Mouse (Mus musculus) MEL (cell line): ENCODE results near the gene Fbxl16. TPM values are rescaled to one million over a fixed set of nuclear protein-coding genes. Genes with fewer than 3 reads are reported as not detected.

Source experiments
- DNase-seq: peaks from one replicate; pipeline ENCODE4 v3.0.0; 2011; ENCODE audit warnings: low read depth, low spot score
- H3K27ac ChIP-seq: 2 replicates; pipeline ENCODE4 v1.5.1; 2012; ENCODE audit warnings: low read depth, mild to moderate bottlenecking, control low read depth, low read length, moderate library complexity; ENCODE audit not compliant: control insufficient read depth
- H3K27me3 ChIP-seq, 2 experiments: fragments of 150-350 bp in 1 of 2; sonication (generic) in 1 of 2; 2 replicates each; pipeline ENCODE4 v1.6.1; 2012; ENCODE audit warnings: low read length in 2 of 2, mild to moderate bottlenecking in 2 of 2, improper control_type of control experiment in 1 of 2, moderate library complexity in 1 of 2; ENCODE audit not compliant: insufficient read depth in 2 of 2, control insufficient read depth in 1 of 2
- H3K36me3 ChIP-seq, 2 experiments: 2 replicates each; pipeline ENCODE4 v1.6.1; 2012 to 2014; ENCODE audit warnings: low read length in 2 of 2, improper control_type of control experiment in 1 of 2, inconsistent platforms in 1 of 2, mild to moderate bottlenecking in 1 of 2; ENCODE audit not compliant: insufficient read depth in 2 of 2, control insufficient read depth in 1 of 2
- H3K4me1 ChIP-seq, 2 experiments: fragments of 150-350 bp in 1 of 2; sonication (generic) in 1 of 2; 2 replicates each; pipeline ENCODE4 v1.6.1; 2012; ENCODE audit warnings: low read length in 2 of 2, improper control_type of control experiment in 1 of 2, mild to moderate bottlenecking in 1 of 2; ENCODE audit not compliant: insufficient read depth in 2 of 2, control insufficient read depth in 1 of 2
- H3K4me3 ChIP-seq, 2 experiments: fragments of 150-350 bp in 1 of 2; sonication (generic) in 1 of 2; 2 replicates each; pipeline ENCODE4 v1.5.1; 2012; ENCODE audit warnings: low read depth in 2 of 2, low read length in 2 of 2, mild to moderate bottlenecking in 2 of 2, moderate library complexity in 2 of 2, control low read depth in 1 of 2, improper control_type of control experiment in 1 of 2; ENCODE audit not compliant: control insufficient read depth in 1 of 2, insufficient read depth in 1 of 2
- H3K79me2 ChIP-seq: 2 replicates; pipeline ENCODE4 v1.6.1; 2012; ENCODE audit warnings: mild to moderate bottlenecking, low read length, moderate library complexity; ENCODE audit not compliant: control insufficient read depth, poor library complexity, insufficient read depth
- H3K9ac ChIP-seq: 2 replicates; pipeline ENCODE4 v1.6.1; 2012; ENCODE audit warnings: low read depth, mild to moderate bottlenecking, control low read depth, low read length, moderate library complexity; ENCODE audit not compliant: control insufficient read depth, poor library complexity, severe bottlenecking
- H3K9me3 ChIP-seq: fragments of 150-350 bp; sonication (generic); replicated peaks from 2 replicates; pipeline ENCODE4 v1.6.1; 2012; ENCODE audit warnings: mild to moderate bottlenecking, low read length, improper control_type of control experiment, moderate library complexity; ENCODE audit not compliant: insufficient read depth
- BHLHE40 ChIP-seq: IDR thresholded peaks from 2 replicates; pipeline ENCODE4 v1.6.1; 2012; ENCODE audit warnings: low read depth, mild to moderate bottlenecking, inconsistent platforms, low read length, improper control_type of control experiment, borderline replicate concordance
- CHD1 ChIP-seq: IDR thresholded peaks from 2 replicates; pipeline ENCODE4 v1.6.1; 2012; ENCODE audit warnings: low read depth, mild to moderate bottlenecking, inconsistent platforms, low read length, improper control_type of control experiment
- ELF1 ChIP-seq: IDR thresholded peaks from 2 replicates; pipeline ENCODE4 v1.6.1; 2014; ENCODE audit warnings: low read depth, mild to moderate bottlenecking, inconsistent platforms, low read length, improper control_type of control experiment, moderate library complexity
- GABPA ChIP-seq: IDR thresholded peaks from 2 replicates; pipeline ENCODE4 v1.6.1; 2012; ENCODE audit warnings: low read depth, mild to moderate bottlenecking, inconsistent platforms, low read length, improper control_type of control experiment, moderate library complexity
- GATA1 ChIP-seq: IDR thresholded peaks from 2 replicates; pipeline ENCODE4 v1.6.1; 2011; ENCODE audit warnings: low read depth, low read length, improper control_type of control experiment
- JUND ChIP-seq: IDR thresholded peaks from 2 replicates; pipeline ENCODE4 v1.6.1; 2011; ENCODE audit warnings: low read depth, mild to moderate bottlenecking, improper control_type of control experiment, low read length
- KAT2A ChIP-seq: conservative IDR thresholded peaks from 2 replicates; pipeline ENCODE4 v1.6.1; 2012; ENCODE audit warnings: low read depth, low read length, improper control_type of control experiment, inconsistent platforms
- MAX ChIP-seq: IDR thresholded peaks from 2 replicates; pipeline ENCODE4 v1.6.1; 2011; ENCODE audit warnings: low read length, improper control_type of control experiment
- MAZ ChIP-seq: IDR thresholded peaks from 2 replicates; pipeline ENCODE4 v1.6.1; 2012; ENCODE audit warnings: low read depth, mild to moderate bottlenecking, inconsistent platforms, low read length, improper control_type of control experiment
- MEF2A ChIP-seq: IDR thresholded peaks from 2 replicates; pipeline ENCODE4 v1.6.1; 2014; ENCODE audit warnings: low read depth, mild to moderate bottlenecking, inconsistent platforms, low read length, improper control_type of control experiment; ENCODE audit not compliant: poor library complexity, insufficient replicate concordance, severe bottlenecking; ENCODE audit errors: extremely low read depth
- MXI1 ChIP-seq: IDR thresholded peaks from 2 replicates; pipeline ENCODE4 v1.6.1; 2011; ENCODE audit warnings: mild to moderate bottlenecking, low read depth, low read length, improper control_type of control experiment
- MYB ChIP-seq: IDR thresholded peaks from 2 replicates; pipeline ENCODE4 v1.6.1; 2011; ENCODE audit warnings: mild to moderate bottlenecking, low read depth, low read length, improper control_type of control experiment
- MYC ChIP-seq: IDR thresholded peaks from 2 replicates; pipeline ENCODE4 v1.6.1; 2011; ENCODE audit warnings: low read depth, mild to moderate bottlenecking, low read length, improper control_type of control experiment, moderate library complexity
- NRF1 ChIP-seq: IDR thresholded peaks from 2 replicates; pipeline ENCODE4 v1.6.1; 2014; ENCODE audit warnings: low read depth, mild to moderate bottlenecking, inconsistent platforms, low read length, improper control_type of control experiment, moderate library complexity; ENCODE audit not compliant: poor library complexity, insufficient read depth, severe bottlenecking
- POLR2A ChIP-seq, 2 experiments: IDR thresholded peaks; 2 replicates each; pipeline ENCODE4 v1.6.1; 2011 to 2012; ENCODE audit warnings: low read length in 2 of 2, mild to moderate bottlenecking in 2 of 2, control low read depth in 1 of 2, improper control_type of control experiment in 1 of 2, low read depth in 1 of 2, moderate library complexity in 1 of 2; ENCODE audit not compliant: control insufficient read depth in 1 of 2, insufficient read depth in 1 of 2, poor library complexity in 1 of 2
- POLR2AphosphoS2 ChIP-seq: IDR thresholded peaks from 2 replicates; pipeline ENCODE4 v1.6.1; 2011; ENCODE audit warnings: low read length, improper control_type of control experiment
- SIN3A ChIP-seq: IDR thresholded peaks from 2 replicates; pipeline ENCODE4 v1.6.1; 2012; ENCODE audit warnings: low read length, improper control_type of control experiment, inconsistent platforms
- TBP ChIP-seq: IDR thresholded peaks from 2 replicates; pipeline ENCODE4 v1.8.0; 2011; ENCODE audit warnings: low read depth, low read length, improper control_type of control experiment
- TCF12 ChIP-seq: IDR thresholded peaks from 2 replicates; pipeline ENCODE4 v1.6.1; 2014; ENCODE audit warnings: low read depth, mild to moderate bottlenecking, inconsistent platforms, low read length, improper control_type of control experiment, moderate library complexity
- UBTF ChIP-seq: IDR thresholded peaks from 2 replicates; pipeline ENCODE4 v1.6.1; 2012; ENCODE audit warnings: low read depth, mild to moderate bottlenecking, inconsistent platforms, low read length, improper control_type of control experiment, moderate library complexity, borderline replicate concordance; ENCODE audit not compliant: insufficient read depth
- ZNF384 ChIP-seq: IDR thresholded peaks from 2 replicates; pipeline ENCODE4 v1.6.1; 2012; ENCODE audit warnings: low read depth, mild to moderate bottlenecking, inconsistent platforms, low read length, improper control_type of control experiment
- polyA plus RNA-seq, 2 experiments: library from polyadenylated mRNA; stranded (reverse) in 1 of 2; unstranded in 1 of 2; fragments of >175 nt in 1 of 2; fragments of >200 nt in 1 of 2; gene quantifications; 2 replicates each; pipeline versions ENCODE4 v1.2.1 to v1.2.4; 2012; ENCODE audit warnings: low replicate concordance in 2 of 2, low read depth in 1 of 2; ENCODE audit not compliant: insufficient read length in 2 of 2, insufficient read depth in 1 of 2, missing spikeins in 1 of 2
- total RNA-seq: library from RNA; depleted of rRNA; stranded (reverse); fragments of 300-350 nt; gene quantifications from 2 replicates; pipeline ENCODE4 v1.2.3, GENCODE M21; 2012

Fbxl16 gene
- total and polyA plus RNA-seq, 3 experiments: 0.11 TPM; not detected in 2

GRCm38 (mm10) chr17:25835816-25836215 is 26.9 kb downstream of the Fbxl16 start:
- H3K4me3 ChIP-seq: no peak overlapping the region
- DNase-seq: no peak
- TF ChIP-seq KAT2A (no peak), MXI1 (no peak), MAZ (no peak), POLR2A (IDR thresholded peaks at IDR 0.05; ENCODE audit: control insufficient read depth in 1 of 2, insufficient read depth in 1 of 2, low read depth in 1 of 2, low read length in 2 of 2, poor library complexity in 1 of 2) (no peak), UBTF (no peak)
- TF ChIP-seq, all 39 proteins: peak for 0
- peaks cover 36% of the 10 kb centered on the region for H3K79me2 ChIP-seq
- H3K27ac ChIP-seq: no peak overlapping the region
- peaks cover 2 to 18% of the 10 kb centered on the region in 2 experiments; a peak in 3 of 4 replicates for H3K4me1 ChIP-seq
- no peaks in the 10 kb centered on the region for H3K9me3 ChIP-seq
- peaks cover 0 to 6% of the 10 kb centered on the region in 2 experiments; a peak in 2 of 4 replicates for H3K36me3 ChIP-seq
- no peaks in the 10 kb centered on the region for H3K27me3 ChIP-seq
- H3K9ac ChIP-seq: no peak overlapping the region

- TF ChIP-seq JUND (no peak), KAT2A (no peak), SIN3A (no peak), POLR2A (IDR thresholded peaks at IDR 0.05; ENCODE audit: control insufficient read depth in 1 of 2, insufficient read depth in 1 of 2, low read depth in 1 of 2, low read length in 2 of 2, poor library complexity in 1 of 2) (no peak; a peak in 2 of 4 replicates), TCF12 (no peak), CHD1 (no peak), ELF1 (no peak), MYB (no peak), GATA1 (no peak), POLR2AphosphoS2 (no peak), MYC (no peak), MEF2A (no peak), MXI1 (no peak), NRF1 (no peak), UBTF (no peak), TBP (no peak), MAX (no peak), GABPA (no peak), ZNF384 (no peak), BHLHE40 (no peak)
- DNase-seq: no peak
- Histone ChIP-seq H3K9me3 (no peaks in the 10 kb centered on the region), H3K27ac (no peak overlapping the region), H3K9ac (no peak overlapping the region), H3K79me2 (peaks cover 29% of the 10 kb centered on the region), H3K4me1 (peaks cover 2 to 12% of the 10 kb centered on the region in 2 experiments; a peak in 3 of 4 replicates), H3K36me3 (peaks cover 0 to 2% of the 10 kb centered on the region in 2 experiments; a peak in 2 of 4 replicates), H3K27me3 (no peaks in the 10 kb centered on the region), H3K4me3 (no peak overlapping the region)
Measured at GRCm38 (mm10) chr17:25836397-25837075, 27.7 kb downstream of the Fbxl16 start.
